Mouse (Mus musculus): ENCODE data around the gene Phldb2.

The Phldb2 gene

DNA sequence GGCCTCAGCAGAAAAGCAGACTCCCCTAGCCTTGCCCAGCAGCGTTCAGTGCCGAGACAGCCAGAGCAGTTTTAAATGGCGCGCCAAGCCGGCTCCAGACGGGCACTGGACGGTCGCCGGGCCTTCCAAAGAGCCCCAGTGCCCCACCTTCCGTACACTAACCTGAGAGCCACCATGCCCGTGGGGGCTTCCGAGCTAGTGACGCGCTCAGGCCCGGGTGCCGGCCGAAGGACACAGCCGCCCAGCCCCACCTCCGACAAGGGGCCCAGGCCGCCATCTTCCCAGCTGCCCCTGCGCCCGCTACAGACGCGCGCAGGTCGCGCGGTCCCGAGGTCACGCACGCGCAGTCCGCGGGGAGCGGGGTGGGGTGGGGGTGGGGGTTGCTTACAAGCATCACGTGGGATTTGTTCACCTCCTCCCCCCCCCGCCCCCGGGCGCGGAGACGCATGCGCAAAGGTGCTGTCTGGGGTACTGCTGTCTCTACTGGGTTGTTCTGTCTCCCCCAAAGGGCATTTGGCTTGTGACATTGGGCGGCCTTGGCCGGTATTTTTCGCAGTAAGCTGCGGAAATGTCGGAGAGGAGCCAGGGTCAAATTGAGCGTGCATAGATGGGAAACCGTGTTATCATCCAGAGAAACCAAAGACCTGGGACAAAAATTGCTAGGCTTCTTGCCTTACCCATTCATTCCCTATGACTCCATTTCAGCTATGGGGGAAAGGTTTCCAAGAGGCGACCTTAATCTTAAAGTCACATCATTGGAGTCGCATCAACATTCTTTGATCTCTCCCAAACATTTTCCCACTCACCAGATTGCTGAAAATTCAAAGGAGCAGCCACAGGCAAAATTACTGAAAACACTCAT lies 210.6 kb downstream of the Phldb2 start, which contains the start of gene Abhd10:
Abhd10 (minus strand) TSS at position 341 of the 862 bp plus-strand sequence.
- DNase-seq (ENCODE audit: extremely low spot score, low read depth, low spot score) = no peak

DNA sequence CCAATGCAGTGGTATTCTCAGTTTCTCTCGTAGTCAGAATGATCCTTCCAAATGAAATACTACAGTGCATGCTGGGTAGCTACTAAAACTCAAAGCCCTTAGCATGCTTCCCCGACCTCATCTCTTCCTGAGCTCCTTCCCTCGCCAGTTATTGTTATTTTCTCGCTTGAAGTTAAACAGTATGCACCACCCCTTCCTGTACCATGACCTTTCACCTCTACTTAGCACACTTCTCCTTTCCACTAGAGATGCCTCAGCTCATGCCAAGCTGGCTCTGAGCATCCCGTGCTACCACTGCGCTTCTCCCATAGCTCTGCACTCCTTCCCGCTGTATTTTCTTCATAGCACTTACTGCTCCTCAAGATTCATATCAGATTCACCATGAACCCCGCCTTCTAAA lies 215.5 kb downstream of the Phldb2 start:
- no peak for DNase-seq (ENCODE audit: extremely low spot score, low read depth, low spot score)

DNA sequence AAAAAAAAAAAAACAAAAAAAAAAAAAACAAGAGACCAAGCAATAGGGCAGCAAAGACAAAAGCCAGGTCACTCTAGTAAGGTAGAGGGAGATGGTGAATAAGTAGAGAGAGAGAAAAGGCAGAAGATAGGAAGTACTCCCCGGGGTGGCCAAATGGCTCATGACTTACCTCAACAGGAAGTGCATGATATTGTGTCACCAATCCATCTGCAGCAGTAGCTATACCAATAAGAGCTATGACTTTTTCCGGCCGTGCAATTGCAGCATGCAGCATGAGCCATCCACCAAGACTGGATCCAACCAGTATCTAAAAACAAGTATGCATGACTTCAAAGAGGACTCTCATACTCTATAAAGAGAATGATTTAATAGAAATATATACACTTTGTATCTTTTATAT lies 216.7 kb downstream of the Phldb2 start:
- no peak for DNase-seq (ENCODE audit: extremely low spot score, low read depth, low spot score)

DNA sequence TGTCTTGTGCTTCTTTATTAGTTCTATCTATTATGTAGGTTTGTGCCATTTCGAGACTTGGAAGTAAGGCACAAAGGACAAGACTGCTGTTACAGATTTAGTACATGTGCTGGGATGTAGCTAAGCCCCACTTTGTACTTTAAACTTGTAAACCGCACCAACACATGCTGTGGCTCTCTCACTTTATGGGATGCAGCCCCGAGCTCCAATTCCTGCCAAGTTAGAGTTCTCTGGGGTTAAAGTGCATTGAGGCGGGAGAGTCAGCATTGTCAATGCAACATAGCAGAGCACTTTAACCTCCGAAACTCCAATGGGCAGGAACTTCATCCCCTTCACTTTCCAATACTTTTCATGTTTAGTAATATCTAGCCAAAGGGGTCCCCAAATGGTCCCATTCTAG lies 224.2 kb downstream of the Phldb2 start:
- DNase-seq (ENCODE audit: extremely low spot score, low read depth, low spot score) = no peak

DNA sequence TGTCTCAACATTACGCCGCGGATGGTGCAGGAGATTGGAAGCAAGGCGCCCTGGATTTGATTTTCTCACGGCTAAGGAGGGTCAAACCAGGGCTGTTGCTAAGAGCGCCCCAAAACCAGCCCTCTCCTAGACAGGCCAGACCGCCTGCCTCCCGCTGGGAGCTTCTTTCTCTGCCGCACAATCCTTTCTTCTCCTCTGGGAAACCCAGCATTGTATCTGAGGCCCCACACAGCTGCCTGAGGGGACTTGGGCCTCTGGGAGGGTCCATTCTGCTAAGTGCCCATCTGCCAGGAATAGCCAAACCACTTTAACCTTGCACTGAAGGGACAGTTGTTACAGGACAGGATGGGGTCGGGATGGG lies 228.7 kb downstream of the Phldb2 start:
- no peak for DNase-seq (ENCODE audit: extremely low spot score, low read depth, low spot score)

DNA sequence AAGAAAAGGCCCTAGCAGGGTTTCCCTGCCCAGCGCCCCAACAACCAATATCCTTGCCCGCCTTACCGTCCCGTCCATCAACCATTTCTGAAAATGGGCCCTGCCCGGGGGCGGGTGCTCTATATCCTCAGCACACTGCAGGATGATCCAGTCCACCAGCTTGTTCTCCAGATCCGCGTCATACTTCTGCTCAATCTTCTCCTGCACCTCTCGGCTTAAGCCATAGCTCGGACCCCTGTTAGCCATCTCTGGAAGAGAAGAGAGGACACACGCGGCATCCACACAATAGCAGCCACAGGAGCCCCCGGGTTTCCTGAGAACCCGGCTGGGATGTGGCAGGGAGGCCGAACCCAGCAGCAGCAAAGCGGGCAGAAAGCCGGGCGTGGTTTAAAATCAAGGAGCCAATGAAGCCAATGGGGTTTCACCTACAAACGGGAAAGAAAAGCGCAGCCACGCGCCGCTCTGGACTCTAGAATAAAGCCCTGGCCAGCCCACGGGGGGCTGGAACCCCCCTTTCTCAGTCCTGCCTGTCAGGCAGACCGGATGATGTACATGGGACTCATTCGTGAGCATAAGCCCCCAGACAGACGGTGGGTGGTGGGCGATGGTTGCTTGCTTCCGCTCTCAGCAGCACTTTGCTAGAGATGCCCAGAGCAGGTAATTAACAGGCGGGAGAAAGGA lies 229.2 kb downstream of the Phldb2 start, which contains the start of gene Tagln3:
Tagln3 (minus strand) TSS at position 548 of the 681 bp plus-strand sequence.
- DNase-seq (ENCODE audit: extremely low spot score, low read depth, low spot score) = no peak

DNA sequence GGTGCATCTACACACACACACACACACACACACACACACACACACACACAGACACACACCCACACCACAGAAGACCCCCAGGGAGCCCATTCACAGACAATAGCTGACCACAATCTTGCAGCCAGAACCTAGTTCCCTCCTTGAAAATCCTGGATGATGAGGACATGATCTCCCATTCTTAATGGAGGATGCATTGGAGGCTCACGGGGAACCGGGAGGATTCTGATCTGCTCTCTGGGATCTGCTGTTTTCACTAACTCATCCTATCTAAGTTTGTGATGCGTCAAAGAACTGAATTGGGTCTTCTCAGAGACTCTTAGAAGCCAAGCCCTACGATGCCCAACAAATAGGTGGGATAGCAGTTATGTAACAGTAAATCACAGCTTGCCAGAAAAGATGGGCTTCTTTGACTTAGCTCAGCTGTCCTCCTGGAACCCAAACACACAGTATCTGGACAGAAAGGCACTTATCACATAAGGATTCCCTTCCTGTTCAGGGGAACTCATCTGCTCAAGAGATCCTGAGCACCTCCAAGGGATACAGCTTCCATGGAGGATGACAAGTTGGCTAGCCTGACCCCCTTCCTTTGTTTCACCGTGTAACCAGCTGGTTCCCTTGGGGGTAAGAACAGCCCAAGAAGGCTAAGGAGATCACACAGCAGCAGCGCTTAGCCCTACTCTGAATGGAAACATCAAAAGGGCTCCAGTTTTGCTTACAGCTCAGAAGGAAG lies 230.1 kb downstream of the Phldb2 start:
- DNase-seq (ENCODE audit: extremely low spot score, low read depth, low spot score) = no peak

DNA sequence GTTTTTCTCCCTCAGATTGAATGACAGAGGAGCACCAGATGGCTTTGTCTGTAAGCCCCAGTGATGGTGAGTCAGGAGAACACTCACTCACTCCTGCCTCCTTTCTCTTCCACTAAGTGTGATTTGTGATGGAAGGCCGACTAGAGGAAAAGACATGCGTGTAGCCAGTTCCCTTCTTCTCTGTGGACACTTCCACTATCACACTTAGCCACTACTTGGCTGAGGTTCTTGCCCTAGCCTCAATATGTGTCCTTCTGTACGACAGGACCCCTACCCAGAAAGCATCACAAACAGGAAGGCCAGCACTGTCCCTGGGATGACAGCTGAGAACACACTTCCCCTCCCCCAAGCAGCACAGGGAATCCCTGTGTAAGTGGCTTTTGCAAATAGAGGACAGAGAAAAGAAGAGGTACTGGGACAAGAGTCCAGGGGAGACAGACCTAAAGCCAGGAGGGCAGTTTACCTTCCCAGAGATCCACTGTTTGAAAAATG lies 230.9 kb downstream of the Phldb2 start:
- no peak for DNase-seq (ENCODE audit: extremely low spot score, low read depth, low spot score)

DNA sequence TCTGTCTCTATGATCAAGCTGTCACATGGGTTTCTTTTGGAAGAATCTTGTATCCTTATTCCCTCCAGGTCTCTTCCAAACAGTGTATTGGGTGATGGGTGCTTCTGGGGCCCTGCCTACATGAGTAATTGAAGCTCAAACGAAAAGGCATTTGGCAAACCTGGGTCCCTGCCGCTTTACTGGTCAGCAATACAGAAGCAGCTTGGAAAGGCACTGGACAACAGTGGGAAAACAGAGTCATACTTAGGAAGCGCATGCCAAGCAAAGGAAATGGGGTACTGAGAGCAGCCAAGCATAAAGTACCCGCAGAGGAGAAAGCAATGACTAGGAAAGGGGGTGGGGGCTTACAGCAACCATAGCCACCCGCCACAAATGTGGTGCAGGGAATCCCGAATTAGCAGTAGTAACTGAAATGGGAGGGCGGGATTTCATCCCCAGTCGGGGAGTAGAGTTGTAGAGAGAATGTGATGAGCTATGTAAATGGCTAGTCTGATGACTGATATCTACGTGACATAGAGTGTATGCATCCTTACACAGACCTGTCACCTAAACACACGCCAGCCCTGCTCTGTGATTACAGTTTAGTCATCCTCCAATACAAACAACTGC lies 233.3 kb downstream of the Phldb2 start:
- no peak for DNase-seq (ENCODE audit: extremely low spot score, low read depth, low spot score)

DNA sequence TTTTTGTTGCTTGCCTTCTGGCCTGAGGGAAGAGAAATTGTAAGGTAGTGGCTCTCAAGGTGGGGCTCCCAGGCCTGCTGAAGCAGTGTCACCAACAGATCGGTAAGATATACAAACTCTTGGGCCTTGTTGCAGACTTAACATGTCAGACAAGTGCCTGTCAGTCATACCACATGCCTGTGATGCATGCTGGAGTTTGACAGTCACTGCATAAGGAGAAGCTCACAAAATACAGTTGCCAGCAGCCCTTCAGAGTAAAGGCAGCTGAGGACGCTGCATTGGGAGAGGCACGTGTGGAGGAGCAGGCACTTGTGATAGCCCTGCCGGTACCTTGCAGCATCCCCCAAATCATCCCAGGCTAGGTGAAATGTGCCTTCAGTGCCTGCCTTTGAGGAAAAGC lies 235.1 kb downstream of the Phldb2 start:
- DNase-seq (ENCODE audit: extremely low spot score, low read depth, low spot score) = no peak

DNA sequence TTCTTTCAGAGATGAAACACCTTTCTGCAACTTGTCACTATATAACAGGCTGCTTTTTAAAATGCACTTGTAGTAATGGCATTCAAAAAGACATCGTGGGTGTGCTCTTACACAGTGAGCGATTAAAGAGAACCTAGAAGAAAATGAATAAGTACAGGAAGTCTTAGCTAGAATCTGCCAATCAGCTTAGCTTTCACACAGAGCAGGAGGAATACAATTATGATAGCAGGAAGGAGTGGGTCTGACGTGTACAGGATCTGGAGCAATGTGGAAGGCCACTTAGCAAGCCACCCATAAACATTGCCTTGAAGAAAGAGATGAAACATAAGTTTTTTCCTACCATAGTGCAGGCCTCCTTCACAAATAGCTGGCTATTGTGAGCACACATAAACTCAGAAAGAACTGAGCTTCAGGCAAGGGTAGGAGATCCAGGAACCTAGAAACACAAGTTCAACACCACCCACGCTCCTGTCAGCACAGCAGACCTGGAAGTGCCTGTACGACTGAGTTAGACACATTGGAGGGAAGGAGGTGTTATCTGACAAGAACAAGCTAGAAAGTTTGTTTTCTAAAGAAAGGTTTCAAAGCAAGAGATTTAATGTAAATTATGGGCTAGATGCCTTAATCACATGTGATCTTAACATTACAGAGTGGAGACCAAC lies 238.8 kb downstream of the Phldb2 start:
- DNase-seq (ENCODE audit: extremely low spot score, low read depth, low spot score) = no peak

DNA sequence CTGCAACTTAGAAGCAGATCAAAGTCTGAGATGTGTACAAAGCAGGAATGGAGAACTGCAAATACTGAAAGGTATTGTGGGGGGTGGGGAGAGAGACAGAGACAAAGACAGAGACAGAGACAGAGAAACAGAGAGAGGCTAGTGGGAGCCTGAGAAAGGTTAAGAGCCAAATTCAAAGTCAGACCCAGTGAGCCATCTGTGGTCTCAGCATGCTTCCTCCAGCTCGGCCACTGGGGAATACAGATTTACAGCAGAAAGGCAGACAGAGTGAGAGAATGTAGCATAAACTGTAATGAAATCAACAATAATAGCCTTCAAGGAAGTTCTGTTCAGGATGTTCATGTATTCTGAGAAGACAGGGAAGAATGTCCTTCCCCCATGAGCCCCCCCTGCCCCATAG lies 239.5 kb downstream of the Phldb2 start:
- no peak for DNase-seq (ENCODE audit: extremely low spot score, low read depth, low spot score)

DNA sequence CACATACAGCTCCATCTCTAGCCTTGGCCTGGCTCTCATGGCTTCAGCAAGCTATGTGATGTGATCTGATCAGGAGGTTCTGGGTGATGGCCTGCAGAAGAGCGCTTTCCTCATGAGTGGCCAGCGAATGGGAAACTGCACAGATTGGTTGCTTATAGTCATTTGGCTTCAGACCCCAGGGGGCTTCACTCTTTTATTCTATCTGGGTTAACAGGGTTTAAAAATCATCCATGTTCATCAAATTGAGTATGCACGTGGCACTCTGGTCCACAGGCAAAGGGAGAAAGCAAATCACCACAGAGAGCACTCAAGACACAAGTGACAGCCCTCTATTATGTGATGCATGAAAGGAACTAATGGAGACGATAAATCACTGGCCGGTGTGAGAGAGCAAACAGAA lies 240.1 kb downstream of the Phldb2 start:
- DNase-seq (ENCODE audit: extremely low spot score, low read depth, low spot score) = no peak

DNA sequence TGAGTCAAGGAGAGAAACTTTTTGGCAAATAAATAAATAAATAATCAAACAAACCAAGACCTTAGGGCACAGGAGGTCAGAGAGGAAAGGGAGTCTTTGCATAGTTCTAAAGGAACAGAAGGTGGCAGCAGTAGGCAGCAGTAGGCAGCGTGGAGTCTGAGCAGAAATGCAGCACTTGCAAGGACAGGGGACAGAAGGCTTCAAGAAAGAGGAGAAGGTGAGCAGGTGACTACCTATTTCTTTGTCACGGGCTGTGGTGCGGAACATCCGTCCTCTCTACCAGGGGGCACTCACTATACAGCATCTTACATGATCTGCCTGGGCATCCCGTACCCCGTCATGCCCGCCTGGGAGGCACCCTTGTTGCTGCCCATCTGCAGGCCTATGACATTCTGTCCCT lies 242.1 kb downstream of the Phldb2 start:
- DNase-seq (ENCODE audit: extremely low spot score, low read depth, low spot score) = no peak

DNA sequence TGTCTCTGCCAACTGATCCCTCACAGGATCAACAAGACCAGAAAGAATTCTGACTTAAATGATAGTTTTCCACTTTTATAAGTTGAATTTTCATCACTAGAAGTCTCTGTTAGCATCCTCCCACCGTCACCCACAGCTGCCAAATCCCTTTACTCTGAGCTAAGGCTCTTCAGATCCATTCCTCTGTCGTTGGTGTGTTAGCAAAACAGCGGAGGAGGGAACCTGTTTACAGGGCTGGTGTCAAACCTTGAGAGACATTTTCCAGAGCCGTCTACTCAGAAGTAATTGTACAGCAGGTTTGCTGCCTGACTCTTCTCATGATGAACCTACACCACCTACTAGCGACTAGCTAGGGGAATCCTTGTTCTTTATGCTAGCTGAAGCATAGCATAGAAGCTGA lies 254.1 kb downstream of the Phldb2 start:
- no peak for DNase-seq (ENCODE audit: extremely low spot score, low read depth, low spot score)

DNA sequence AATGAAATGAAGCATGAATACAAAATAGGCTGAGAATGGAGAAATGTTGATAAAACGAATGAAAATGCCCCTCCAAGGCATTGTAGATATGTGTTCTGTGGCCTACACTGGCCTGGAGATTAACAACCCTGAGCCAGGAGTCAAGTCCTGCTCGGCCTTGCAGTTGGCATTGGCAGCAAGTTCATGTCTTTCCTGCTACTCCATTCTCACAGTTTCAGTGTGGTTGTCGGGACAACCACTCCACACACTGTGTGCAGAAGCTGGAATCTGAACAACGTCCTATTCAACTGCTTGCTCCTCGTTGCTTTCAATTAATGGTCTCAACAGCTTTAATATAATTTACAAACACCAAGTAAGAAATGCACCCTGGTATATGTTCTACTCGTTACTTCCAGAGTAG lies 255.4 kb downstream of the Phldb2 start:
- no peak for DNase-seq (ENCODE audit: extremely low spot score, low read depth, low spot score)
